Mouse (Mus musculus): ENCODE measurements at regions not wholly inside any gene's neighbourhood (a gene's known extent, or its start where the extent isn't known, plus 50 kb on each side); places are given as distances from the start of the nearest gene placed in this dataset.

- no peaks in the 10 kb centered on the region for H3K36me3 ChIP-seq (ENCODE audit: control insufficient read depth, insufficient read depth)
These were observed 1118.6 kb upstream of the Celf2 start for GRCm38 (mm10) chr2:8628007-8628406.

GRCm38 (mm10) chr2:8628485-8629208 lies 1119.3 kb upstream of the Celf2 start:
- Histone ChIP-seq H3K36me3 (ENCODE audit: control insufficient read depth, insufficient read depth) (no peaks in the 10 kb centered on the region), H3K4me1 (ENCODE audit: control insufficient read depth, low read depth, low read length) (no peaks in the 10 kb centered on the region), H3K9ac (ENCODE audit: low read depth, low read length) (no peak overlapping the region), H3K9me3 (replicated peaks; ENCODE audit: control insufficient read depth, low read length) (no peaks in the 10 kb centered on the region), H3K27ac (ENCODE audit: low read length) (peak overlapping the region; percentile 19; the same call in 1 of the 2 replicates), H3K4me3 (ENCODE audit: low read depth, low read length) (no peak overlapping the region), H3K27me3 (ENCODE audit: control insufficient read depth, insufficient read depth, low read depth, low read length) (no peaks in the 10 kb centered on the region), H3K4me2 (ENCODE audit: low read depth, low read length) (no peak overlapping the region)
- peak; percentile 83 for ATAC-seq (ENCODE audit: low read depth)
- 72% methylated on average over 2 of the region's 2 CpGs for WGBS (ENCODE audit: insufficient replicate concordance)

More at GRCm38 (mm10) chr2:8628007-8628406, 1118.6 kb upstream of the Celf2 start:
- H3K9me3 ChIP-seq (replicated peaks; ENCODE audit: control insufficient read depth, low read length): no peaks in the 10 kb centered on the region
- 43% methylated on average over 1 of the region's 1 CpGs for WGBS (ENCODE audit: insufficient replicate concordance)
- no peak overlapping the region for H3K27ac ChIP-seq (ENCODE audit: low read length)
- H3K9ac ChIP-seq (ENCODE audit: low read depth, low read length): no peak overlapping the region
- peak; percentile 45; the same call in 1 of the 2 replicates for ATAC-seq (ENCODE audit: low read depth)
- H3K27me3 ChIP-seq (ENCODE audit: control insufficient read depth, insufficient read depth, low read depth, low read length): no peaks in the 10 kb centered on the region
- H3K4me2 ChIP-seq (ENCODE audit: low read depth, low read length): no peak overlapping the region
- no peaks in the 10 kb centered on the region for H3K4me1 ChIP-seq (ENCODE audit: control insufficient read depth, low read depth, low read length)
- no peak overlapping the region for H3K4me3 ChIP-seq (ENCODE audit: low read depth, low read length)

- Histone ChIP-seq H3K27me3 (ENCODE audit: control insufficient read depth, insufficient read depth, low read depth, low read length) (no peaks in the 10 kb centered on the region), H3K4me1 (ENCODE audit: control insufficient read depth, low read depth, low read length) (no peaks in the 10 kb centered on the region), H3K36me3 (ENCODE audit: control insufficient read depth, insufficient read depth) (no peaks in the 10 kb centered on the region), H3K9ac (ENCODE audit: low read depth, low read length) (no peak overlapping the region), H3K4me2 (ENCODE audit: low read depth, low read length) (no peak overlapping the region), H3K9me3 (replicated peaks; ENCODE audit: control insufficient read depth, low read length) (no peaks in the 10 kb centered on the region), H3K4me3 (ENCODE audit: low read depth, low read length) (no peak overlapping the region), H3K27ac (ENCODE audit: low read length) (no peak overlapping the region)
- no peak for ATAC-seq (ENCODE audit: low read depth)
- 38% methylated on average over 7 of the region's 7 CpGs for WGBS (ENCODE audit: insufficient replicate concordance)
These were observed 1128.7 kb upstream of the Celf2 start for GRCm38 (mm10) chr2:8638082-8638481.

GRCm38 (mm10) chr2:8639282-8639681 lies 1129.9 kb upstream of the Celf2 start:
- Histone ChIP-seq H3K9ac (ENCODE audit: low read depth, low read length) (no peak overlapping the region), H3K36me3 (ENCODE audit: control insufficient read depth, insufficient read depth) (no peaks in the 10 kb centered on the region), H3K27ac (ENCODE audit: low read length) (no peak overlapping the region), H3K4me3 (ENCODE audit: low read depth, low read length) (no peak overlapping the region), H3K27me3 (ENCODE audit: control insufficient read depth, insufficient read depth, low read depth, low read length) (no peaks in the 10 kb centered on the region), H3K9me3 (replicated peaks; ENCODE audit: control insufficient read depth, low read length) (no peaks in the 10 kb centered on the region), H3K4me2 (ENCODE audit: low read depth, low read length) (no peak overlapping the region), H3K4me1 (ENCODE audit: control insufficient read depth, low read depth, low read length) (no peaks in the 10 kb centered on the region)
- 44% methylated on average over 3 of the region's 3 CpGs for WGBS (ENCODE audit: insufficient replicate concordance)
- peak; percentile 39; the same call in 1 of the 2 replicates for ATAC-seq (ENCODE audit: low read depth)

- whole genome bisulfite sequencing (ENCODE audit: insufficient replicate concordance): 18% methylated on average over 1 of the region's 1 CpGs
- no peak overlapping the region for H3K27ac ChIP-seq (ENCODE audit: low read length)
- H3K4me3 ChIP-seq (ENCODE audit: low read depth, low read length): no peak overlapping the region
- no peak for ATAC-seq (ENCODE audit: low read depth)
- no peak overlapping the region for H3K9ac ChIP-seq (ENCODE audit: low read depth, low read length)
- no peaks in the 10 kb centered on the region for H3K36me3 ChIP-seq (ENCODE audit: control insufficient read depth, insufficient read depth)
- H3K4me2 ChIP-seq (ENCODE audit: low read depth, low read length): no peak overlapping the region
- no peaks in the 10 kb centered on the region for H3K27me3 ChIP-seq (ENCODE audit: control insufficient read depth, insufficient read depth, low read depth, low read length)
- H3K4me1 ChIP-seq (ENCODE audit: control insufficient read depth, low read depth, low read length): no peaks in the 10 kb centered on the region
- H3K9me3 ChIP-seq (replicated peaks; ENCODE audit: control insufficient read depth, low read length): no peaks in the 10 kb centered on the region
These were observed 1136.1 kb upstream of the Celf2 start for GRCm38 (mm10) chr2:8645463-8645862.

GRCm38 (mm10) chr2:8660544-8660943 lies 1151.2 kb upstream of the Celf2 start:
- 58% methylated on average over 7 of the region's 7 CpGs for WGBS (ENCODE audit: insufficient replicate concordance)
- no peaks in the 10 kb centered on the region for H3K4me1 ChIP-seq (ENCODE audit: control insufficient read depth, low read depth, low read length)
- ATAC-seq (ENCODE audit: low read depth): no peak

GRCm38 (mm10) chr2:8673751-8674378 lies 1164.5 kb upstream of the Celf2 start:
- ATAC-seq (ENCODE audit: low read depth): no peak
- Histone ChIP-seq H3K27me3 (ENCODE audit: control insufficient read depth, insufficient read depth, low read depth, low read length) (no peaks in the 10 kb centered on the region), H3K4me3 (ENCODE audit: low read depth, low read length) (no peak overlapping the region), H3K9ac (ENCODE audit: low read depth, low read length) (no peak overlapping the region), H3K4me2 (ENCODE audit: low read depth, low read length) (no peak overlapping the region), H3K4me1 (ENCODE audit: control insufficient read depth, low read depth, low read length) (no peaks in the 10 kb centered on the region), H3K27ac (ENCODE audit: low read length) (no peak overlapping the region), H3K36me3 (ENCODE audit: control insufficient read depth, insufficient read depth) (no peaks in the 10 kb centered on the region), H3K9me3 (replicated peaks; ENCODE audit: control insufficient read depth, low read length) (no peaks in the 10 kb centered on the region)
- 14% methylated on average over 10 of the region's 10 CpGs for WGBS (ENCODE audit: insufficient replicate concordance)

More at GRCm38 (mm10) chr2:8660544-8660943, 1151.2 kb upstream of the Celf2 start:
- Histone ChIP-seq H3K4me3 (ENCODE audit: low read depth, low read length) (no peak overlapping the region), H3K9me3 (replicated peaks; ENCODE audit: control insufficient read depth, low read length) (no peaks in the 10 kb centered on the region), H3K27ac (ENCODE audit: low read length) (no peak overlapping the region), H3K36me3 (ENCODE audit: control insufficient read depth, insufficient read depth) (no peaks in the 10 kb centered on the region), H3K27me3 (ENCODE audit: control insufficient read depth, insufficient read depth, low read depth, low read length) (no peaks in the 10 kb centered on the region), H3K4me2 (ENCODE audit: low read depth, low read length) (no peak overlapping the region), H3K9ac (ENCODE audit: low read depth, low read length) (no peak overlapping the region)

- H3K36me3 ChIP-seq (ENCODE audit: control insufficient read depth, insufficient read depth): no peaks in the 10 kb centered on the region
- H3K27ac ChIP-seq (ENCODE audit: low read length): no peak overlapping the region
- no peak overlapping the region for H3K4me3 ChIP-seq (ENCODE audit: low read depth, low read length)
- H3K9ac ChIP-seq (ENCODE audit: low read depth, low read length): no peak overlapping the region
- 51% methylated on average over 4 of the region's 4 CpGs for WGBS (ENCODE audit: insufficient replicate concordance)
- H3K9me3 ChIP-seq (replicated peaks; ENCODE audit: control insufficient read depth, low read length): no peaks in the 10 kb centered on the region
- H3K27me3 ChIP-seq (ENCODE audit: control insufficient read depth, insufficient read depth, low read depth, low read length): no peaks in the 10 kb centered on the region
- ATAC-seq (ENCODE audit: low read depth): no peak
- no peaks in the 10 kb centered on the region for H3K4me1 ChIP-seq (ENCODE audit: control insufficient read depth, low read depth, low read length)
- no peak overlapping the region for H3K4me2 ChIP-seq (ENCODE audit: low read depth, low read length)
These were observed 1166.2 kb upstream of the Celf2 start for GRCm38 (mm10) chr2:8675537-8675936.

- no peak for ATAC-seq (ENCODE audit: low read depth)
- no peaks in the 10 kb centered on the region for H3K4me1 ChIP-seq (ENCODE audit: control insufficient read depth, low read depth, low read length)
- H3K4me2 ChIP-seq (ENCODE audit: low read depth, low read length): no peak overlapping the region
- no peak overlapping the region for H3K9ac ChIP-seq (ENCODE audit: low read depth, low read length)
- no peak overlapping the region for H3K27ac ChIP-seq (ENCODE audit: low read length)
- H3K4me3 ChIP-seq (ENCODE audit: low read depth, low read length): no peak overlapping the region
- no peaks in the 10 kb centered on the region for H3K36me3 ChIP-seq (ENCODE audit: control insufficient read depth, insufficient read depth)
- 8% methylated on average over 4 of the region's 4 CpGs for WGBS (ENCODE audit: insufficient replicate concordance)
- H3K27me3 ChIP-seq (ENCODE audit: control insufficient read depth, insufficient read depth, low read depth, low read length): no peaks in the 10 kb centered on the region
- no peaks in the 10 kb centered on the region for H3K9me3 ChIP-seq (replicated peaks; ENCODE audit: control insufficient read depth, low read length)
These were observed 1167.2 kb upstream of the Celf2 start for GRCm38 (mm10) chr2:8676546-8676945.
